Mouse (Mus musculus) stomach, postnatal 0 days (tissue): ENCODE data around the gene Gm28047. TPM values are rescaled to one million over a fixed set of nuclear protein-coding genes. Genes with fewer than 3 reads are reported as not detected.

Experiments
- ATAC-seq: fragments of 200-750 bp; cut with Nextera tagmentation; 2 replicates; pipeline ENCODE4 v1.8.0; 2017; ENCODE audit not compliant: low FRiP score, low TSS enrichment
- DNase-seq: peaks from one replicate; pipeline ENCODE4 v3.0.0-alpha.2; 2016; ENCODE audit warnings: low spot score
- H3K27ac ChIP-seq: fragments of 300-500 bp; sonication (generic); replicated peaks from 2 replicates; pipeline ENCODE4 v1.5.1; 2014; ENCODE audit warnings: mild to moderate bottlenecking, control low read depth
- H3K27me3 ChIP-seq: fragments of 300-500 bp; sonication (generic); 2 replicates; pipeline ENCODE4 v1.6.1; 2014; ENCODE audit warnings: low read length; ENCODE audit not compliant: control insufficient read depth, insufficient read depth
- H3K36me3 ChIP-seq: fragments of 300-500 bp; sonication (generic); 2 replicates; pipeline ENCODE4 v1.6.1; 2014; ENCODE audit warnings: low read length, mixed read lengths; ENCODE audit not compliant: control insufficient read depth, insufficient read depth
- H3K4me1 ChIP-seq: fragments of 300-500 bp; sonication (generic); replicated peaks from 2 replicates; pipeline ENCODE4 v1.6.1; 2014; ENCODE audit warnings: antibody characterized with exemption; ENCODE audit not compliant: control insufficient read depth, insufficient read depth
- H3K4me2 ChIP-seq: fragments of 300-500 bp; sonication (generic); replicated peaks from 2 replicates; pipeline ENCODE4 v1.6.1; 2014; ENCODE audit warnings: low read depth, mild to moderate bottlenecking, control low read depth, moderate library complexity
- H3K4me3 ChIP-seq: fragments of 300-500 bp; sonication (generic); 2 replicates; pipeline ENCODE4 v1.5.1; 2014; ENCODE audit warnings: low read depth, low read length, control low read depth
- H3K9ac ChIP-seq: fragments of 300-500 bp; sonication (generic); 2 replicates; pipeline ENCODE4 v1.6.1; 2014; ENCODE audit warnings: mild to moderate bottlenecking, low read length, control low read depth, mixed read lengths
- H3K9me3 ChIP-seq: fragments of 300-500 bp; sonication (generic); 2 replicates; pipeline ENCODE4 v1.6.1; 2016; ENCODE audit warnings: low read length; ENCODE audit not compliant: control insufficient read depth
- CTCF ChIP-seq: IDR thresholded peaks from 2 replicates; pipeline ENCODE4 v1.5.1; 2016; ENCODE audit warnings: antibody characterized with exemption, low read depth, mild to moderate bottlenecking, moderate library complexity
- EP300 ChIP-seq: optimal IDR thresholded peaks from 2 replicates; pipeline ENCODE3; 2016; ENCODE audit warnings: antibody characterized with exemption
- WGBS: fragments of 180-500 bp; shearing (Covaris S2); extraction: QIAGEN DNeasy Blood & Tissue Kit; methylation state at CpG from one replicate; pipeline ENCODE4 v1.1.7; 2014; 5-methylcytosine and 5-hydroxymethylcytosine counted together
- polyA plus RNA-seq: library from polyadenylated mRNA; unstranded; fragments of >200 nt; fragmentation: Nextera tagmentation; extraction: Ambion mirVana; gene quantifications from 2 replicates; pipeline ENCODE4 v1.2.1, GENCODE M21; 2015

Gm28047 gene
- polyA plus RNA-seq, 1 experiment from 2014 or later = not detected

- DNase-seq (no peak), ATAC-seq (no peak)
- H3K27ac ChIP-seq = no peak overlapping the region
- H3K27me3 ChIP-seq = no peaks in the 10 kb centered on the region
- no peak for TF ChIP-seq CTCF
- no peak for TF ChIP-seq EP300
- H3K4me3 ChIP-seq = no peak overlapping the region
- no peak overlapping the region for H3K9ac ChIP-seq
- H3K36me3 ChIP-seq = no peaks in the 10 kb centered on the region
- 58% methylated on average over 1 of the region's 1 CpGs for WGBS
- no peaks in the 10 kb centered on the region for H3K4me1 ChIP-seq
- H3K4me2 ChIP-seq = no peak overlapping the region
- no peaks in the 10 kb centered on the region for H3K9me3 ChIP-seq
Observed at GRCm38 (mm10) chr15:102576972-102577371, 47.9 kb downstream of the Gm28047 start.

- no peak overlapping the region for H3K4me3 ChIP-seq
- H3K9me3 ChIP-seq = no peaks in the 10 kb centered on the region
- no peak overlapping the region for H3K4me2 ChIP-seq
- DNase-seq (peak; percentile 37), ATAC-seq (peak; percentile 91)
- no peaks in the 10 kb centered on the region for H3K36me3 ChIP-seq
- H3K27ac ChIP-seq = peak overlapping the region; percentile 63; the same call in 1 of the 2 replicates
- no peaks in the 10 kb centered on the region for H3K27me3 ChIP-seq
- no peaks in the 10 kb centered on the region for H3K4me1 ChIP-seq
- WGBS = 35% methylated on average over 3 of the region's 3 CpGs
- no peak overlapping the region for H3K9ac ChIP-seq
- TF ChIP-seq EP300 (no peak), CTCF (no peak)
Observed at GRCm38 (mm10) chr15:102572081-102572480, 52.8 kb downstream of the Gm28047 start.

- Histone ChIP-seq H3K27me3 (no peaks in the 10 kb centered on the region), H3K27ac (no peak overlapping the region), H3K4me3 (no peak overlapping the region), H3K4me2 (no peak overlapping the region), H3K9me3 (no peaks in the 10 kb centered on the region), H3K9ac (no peak overlapping the region), H3K4me1 (no peaks in the 10 kb centered on the region), H3K36me3 (0 out of 2 replicates have a peak, but pooled peaks cover 2% of the 10 kb centered on the region)
- ATAC-seq (no peak), DNase-seq (no peak)
- WGBS = 71% methylated on average over 2 of the region's 2 CpGs
- TF ChIP-seq EP300 (no peak), CTCF (no peak)
Observed at GRCm38 (mm10) chr15:102567849-102568248, 57.0 kb downstream of the Gm28047 start.

- ATAC-seq = no peak
Observed at GRCm38 (mm10) chr15:102563681-102564080, 61.2 kb downstream of the Gm28047 start.

GRCm38 (mm10) chr15:102563061-102563460 lies 61.8 kb downstream of the Gm28047 start:
- ATAC-seq = no peak
- 78% methylated on average over 3 of the region's 3 CpGs for WGBS

More at GRCm38 (mm10) chr15:102563681-102564080, 61.2 kb downstream of the Gm28047 start:
- no peaks in the 10 kb centered on the region for H3K27me3 ChIP-seq
- no peak overlapping the region for H3K9ac ChIP-seq
- H3K4me2 ChIP-seq = no peak overlapping the region
- no peaks in the 10 kb centered on the region for H3K4me1 ChIP-seq
- H3K9me3 ChIP-seq = no peaks in the 10 kb centered on the region
- TF ChIP-seq EP300 = no peak
- TF ChIP-seq CTCF = no peak
- 84% methylated on average over 5 of the region's 5 CpGs for WGBS
- no peak overlapping the region for H3K4me3 ChIP-seq
- no peak for DNase-seq
- 0 out of 2 replicates have a peak, but pooled peaks cover 7% of the 10 kb centered on the region for H3K36me3 ChIP-seq
- H3K27ac ChIP-seq = no peak overlapping the region

GRCm38 (mm10) chr15:102562491-102562890 lies 62.4 kb downstream of the Gm28047 start:
- Histone ChIP-seq H3K4me3 (no peak overlapping the region), H3K36me3 (0 out of 2 replicates have a peak, but pooled peaks cover 7% of the 10 kb centered on the region), H3K4me2 (no peak overlapping the region), H3K27me3 (no peaks in the 10 kb centered on the region), H3K27ac (no peak overlapping the region), H3K9me3 (no peaks in the 10 kb centered on the region), H3K4me1 (no peaks in the 10 kb centered on the region), H3K9ac (no peak overlapping the region)
- ATAC-seq (no peak), DNase-seq (no peak)
- TF ChIP-seq CTCF (no peak), EP300 (no peak)
- 80% methylated on average over 1 of the region's 1 CpGs for WGBS

More at GRCm38 (mm10) chr15:102563061-102563460, 61.8 kb downstream of the Gm28047 start:
- no peaks in the 10 kb centered on the region for H3K4me1 ChIP-seq
- H3K9me3 ChIP-seq = no peaks in the 10 kb centered on the region
- no peak overlapping the region for H3K27ac ChIP-seq
- TF ChIP-seq CTCF (no peak), EP300 (no peak)
- no peak overlapping the region for H3K4me2 ChIP-seq
- no peak overlapping the region for H3K4me3 ChIP-seq
- H3K9ac ChIP-seq = no peak overlapping the region
- DNase-seq = no peak
- H3K36me3 ChIP-seq = 0 out of 2 replicates have a peak, but pooled peaks cover 7% of the 10 kb centered on the region
- no peaks in the 10 kb centered on the region for H3K27me3 ChIP-seq
